Mouse (Mus musculus) forebrain, embryonic 12.5 days (tissue): Measurements from ENCODE around the gene Hip1. TPM values are rescaled to one million over a fixed set of nuclear protein-coding genes. Genes with fewer than 3 reads are reported as not detected.

Experiments used
- ATAC-seq: fragments of 200-750 bp; cut with Nextera tagmentation; 2 replicates; pipeline ENCODE4 v1.8.0; 2017; ENCODE audit warnings: moderate TSS enrichment; ENCODE audit not compliant: low FRiP score
- H3K27ac ChIP-seq: fragments of 300-500 bp; sonication (generic); 2 replicates; pipeline ENCODE4 v1.5.1; 2016; ENCODE audit warnings: mild to moderate bottlenecking
- H3K27me3 ChIP-seq: fragments of 300-500 bp; sonication (generic); 2 replicates; pipeline ENCODE4 v1.6.1; 2016; ENCODE audit warnings: mild to moderate bottlenecking
- H3K36me3 ChIP-seq: fragments of 300-500 bp; sonication (generic); replicated peaks from 2 replicates; pipeline ENCODE4 v1.6.1; 2016; ENCODE audit warnings: mild to moderate bottlenecking
- H3K4me1 ChIP-seq: fragments of 300-500 bp; sonication (generic); 2 replicates; pipeline ENCODE4 v1.6.1; 2016
- H3K4me2 ChIP-seq: fragments of 300-500 bp; sonication (generic); 2 replicates; pipeline ENCODE4 v1.6.1; 2016; ENCODE audit warnings: mild to moderate bottlenecking, moderate library complexity
- H3K4me3 ChIP-seq: fragments of 300-500 bp; sonication (generic); replicated peaks from 2 replicates; pipeline ENCODE4 v1.5.1; 2016; ENCODE audit warnings: mild to moderate bottlenecking
- H3K9ac ChIP-seq: fragments of 300-500 bp; sonication (generic); 2 replicates; pipeline ENCODE4 v1.6.1; 2016; ENCODE audit warnings: mild to moderate bottlenecking
- H3K9me3 ChIP-seq: fragments of 300-500 bp; sonication (generic); 2 replicates; pipeline ENCODE4 v1.6.1; 2016
- WGBS: fragments of 180-500 bp; shearing (Covaris S2); methylation state at CpG from one replicate; pipeline ENCODE4 v1.1.7; 2016; 5-methylcytosine and 5-hydroxymethylcytosine counted together
- polyA plus RNA-seq: library from polyadenylated mRNA; unstranded; fragments of >200 nt; fragmentation: Nextera tagmentation; extraction: Ambion mirVana; gene quantifications from 2 replicates; pipeline ENCODE4 v1.2.1, GENCODE M21; 2016

Gene Hip1
- polyA plus RNA-seq, 1 experiment from 2014 or later = 58.7 TPM

- peak; percentile 58; the same call in 1 of the 2 replicates for ATAC-seq
- Histone ChIP-seq H3K9ac (no peak overlapping the region), H3K4me1 (no peaks in the 10 kb centered on the region), H3K27ac (no peak overlapping the region), H3K27me3 (no peaks in the 10 kb centered on the region), H3K36me3 (no peaks in the 10 kb centered on the region), H3K9me3 (no peaks in the 10 kb centered on the region), H3K4me2 (no peak overlapping the region), H3K4me3 (no peak overlapping the region)
- whole genome bisulfite sequencing = 45% methylated on average over 4 of the region's 4 CpGs
Measured at GRCm38 (mm10) chr5:135557051-135557450, 12.1 kb upstream of the Hip1 start.

- no peak overlapping the region for H3K4me2 ChIP-seq
- no peak overlapping the region for H3K4me3 ChIP-seq
- no peak for ATAC-seq
- no peaks in the 10 kb centered on the region for H3K9me3 ChIP-seq
- H3K27me3 ChIP-seq = no peaks in the 10 kb centered on the region
- 97% methylated on average over 3 of the region's 4 CpGs for WGBS
- 0 out of 2 replicates have a peak overlapping the region, but pooled peaks have one; percentile 33 for H3K27ac ChIP-seq
- no peak overlapping the region for H3K9ac ChIP-seq
- H3K36me3 ChIP-seq = no peaks in the 10 kb centered on the region
- no peaks in the 10 kb centered on the region for H3K4me1 ChIP-seq
Measured at GRCm38 (mm10) chr5:135556259-135556658, 11.3 kb upstream of the Hip1 start.

- Histone ChIP-seq H3K27ac (no peak overlapping the region), H3K4me2 (no peak overlapping the region), H3K9me3 (no peaks in the 10 kb centered on the region), H3K27me3 (no peaks in the 10 kb centered on the region), H3K36me3 (no peaks in the 10 kb centered on the region), H3K4me1 (no peaks in the 10 kb centered on the region), H3K9ac (no peak overlapping the region), H3K4me3 (no peak overlapping the region)
- no peak for ATAC-seq
- WGBS = 82% methylated on average over 3 of the region's 3 CpGs
Measured at GRCm38 (mm10) chr5:135551591-135551990, 6.7 kb upstream of the Hip1 start.

DNA sequence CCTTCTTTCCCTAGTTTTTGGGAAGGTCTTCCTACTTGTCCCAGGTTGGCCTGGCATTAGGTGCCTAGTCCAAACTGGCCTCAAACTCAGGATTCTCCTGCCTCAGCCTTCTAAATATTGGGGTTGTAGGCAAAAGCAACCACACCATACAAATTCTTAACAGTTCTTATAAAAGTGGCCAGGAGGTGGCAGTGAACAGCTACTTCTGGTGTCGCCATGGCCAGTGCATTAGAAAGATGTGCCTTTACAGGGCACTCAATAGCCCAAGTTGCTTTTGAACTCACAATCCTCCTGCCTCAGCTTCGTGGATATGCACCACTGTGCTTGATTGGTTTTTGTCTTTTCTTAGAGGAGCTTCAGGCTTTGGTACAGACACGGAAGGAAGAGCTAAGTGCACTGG is 6.0 kb upstream of the Hip1 start:
- Histone ChIP-seq H3K4me3 (no peak overlapping the region), H3K9me3 (no peaks in the 10 kb centered on the region), H3K27ac (no peak overlapping the region), H3K4me1 (no peaks in the 10 kb centered on the region), H3K27me3 (peaks cover 3% of the 10 kb centered on the region; the same call in 1 of the 2 replicates), H3K9ac (no peak overlapping the region), H3K36me3 (no peaks in the 10 kb centered on the region), H3K4me2 (no peak overlapping the region)
- ATAC-seq = no peak
- WGBS = 36% methylated on average over 3 of the region's 3 CpGs

- Histone ChIP-seq H3K9ac (no peak overlapping the region), H3K4me3 (no peak overlapping the region), H3K4me2 (no peak overlapping the region), H3K27ac (no peak overlapping the region), H3K4me1 (peaks cover 12% of the 10 kb centered on the region), H3K9me3 (no peaks in the 10 kb centered on the region), H3K27me3 (peaks cover 9% of the 10 kb centered on the region), H3K36me3 (no peaks in the 10 kb centered on the region)
- WGBS = 89% methylated on average over 2 of the region's 2 CpGs
- ATAC-seq = no peak
Measured at GRCm38 (mm10) chr5:135547990-135548389, 3.1 kb upstream of the Hip1 start.

- H3K27me3 ChIP-seq = peaks cover 9% of the 10 kb centered on the region
- H3K4me3 ChIP-seq = peak overlapping the region; percentile 63
- ATAC-seq = no peak
- WGBS = 4% methylated on average over 15 of the region's 15 CpGs
- H3K9me3 ChIP-seq = no peaks in the 10 kb centered on the region
- H3K4me1 ChIP-seq = peaks cover 12% of the 10 kb centered on the region
- no peaks in the 10 kb centered on the region for H3K36me3 ChIP-seq
- peak overlapping the region; percentile 62 for H3K9ac ChIP-seq
- no peak overlapping the region for H3K27ac ChIP-seq
- H3K4me2 ChIP-seq = peak overlapping the region; percentile 95
Measured at GRCm38 (mm10) chr5:135544032-135544558, 825 bp downstream of the Hip1 start.

- no peaks in the 10 kb centered on the region for H3K36me3 ChIP-seq
- H3K4me2 ChIP-seq = no peak overlapping the region
- WGBS = 84% methylated on average over 10 of the region's 10 CpGs
- H3K27ac ChIP-seq = no peak overlapping the region
- H3K4me3 ChIP-seq = no peak overlapping the region
- H3K9me3 ChIP-seq = no peaks in the 10 kb centered on the region
- H3K27me3 ChIP-seq = no peaks in the 10 kb centered on the region
- H3K9ac ChIP-seq = no peak overlapping the region
- no peak for ATAC-seq
- H3K4me1 ChIP-seq = no peaks in the 10 kb centered on the region
Measured at GRCm38 (mm10) chr5:135537794-135538214, 7.1 kb downstream of the Hip1 start.

DNA sequence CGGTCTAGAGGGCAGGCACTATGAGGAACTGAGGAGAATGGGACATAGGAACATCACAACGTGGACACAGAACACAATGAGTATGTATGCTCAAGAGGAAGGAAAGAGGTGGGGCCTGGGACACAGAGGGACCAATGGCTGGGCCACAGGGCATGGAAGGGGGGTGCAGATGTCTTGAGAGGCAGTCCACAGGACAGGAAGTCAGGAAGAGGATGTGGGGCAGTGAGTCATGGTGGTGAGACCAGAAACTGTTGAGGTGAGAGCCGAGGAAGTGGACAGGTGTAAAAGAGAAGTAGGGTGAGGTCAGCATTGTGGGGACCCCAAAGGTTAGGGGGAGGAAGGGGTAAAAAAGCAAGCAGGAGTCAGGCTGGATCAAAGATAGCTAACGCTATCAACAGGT is 7.6 kb downstream of the Hip1 start:
- ATAC-seq = no peak
- Histone ChIP-seq H3K4me1 (no peaks in the 10 kb centered on the region), H3K27me3 (no peaks in the 10 kb centered on the region), H3K9ac (no peak overlapping the region), H3K4me2 (no peak overlapping the region), H3K9me3 (no peaks in the 10 kb centered on the region), H3K4me3 (no peak overlapping the region), H3K36me3 (no peaks in the 10 kb centered on the region), H3K27ac (no peak overlapping the region)
- WGBS = 81% methylated on average over 4 of the region's 4 CpGs

DNA sequence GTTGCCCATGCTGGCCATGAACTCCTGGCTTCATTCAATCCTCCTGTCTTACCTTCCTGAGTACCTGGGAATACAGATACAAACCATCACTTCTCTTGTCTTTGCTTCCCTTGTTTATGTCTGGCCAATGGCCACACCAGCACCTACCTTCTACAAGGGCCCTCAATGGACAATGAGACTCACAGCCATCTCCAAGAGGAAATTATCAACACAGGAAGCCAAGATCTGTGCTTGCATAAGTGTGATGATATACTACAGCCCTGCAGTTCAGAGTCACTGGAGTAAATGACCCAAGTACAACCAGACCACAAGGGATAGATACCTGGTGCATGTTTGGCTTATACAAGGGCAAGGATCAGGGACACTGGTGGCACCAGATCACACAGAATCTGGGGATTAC is 9.1 kb downstream of the Hip1 start:
- Histone ChIP-seq H3K36me3 (no peaks in the 10 kb centered on the region), H3K9ac (no peak overlapping the region), H3K9me3 (no peaks in the 10 kb centered on the region), H3K27ac (no peak overlapping the region), H3K27me3 (no peaks in the 10 kb centered on the region), H3K4me3 (no peak overlapping the region), H3K4me2 (no peak overlapping the region), H3K4me1 (no peaks in the 10 kb centered on the region)
- no peak for ATAC-seq

DNA sequence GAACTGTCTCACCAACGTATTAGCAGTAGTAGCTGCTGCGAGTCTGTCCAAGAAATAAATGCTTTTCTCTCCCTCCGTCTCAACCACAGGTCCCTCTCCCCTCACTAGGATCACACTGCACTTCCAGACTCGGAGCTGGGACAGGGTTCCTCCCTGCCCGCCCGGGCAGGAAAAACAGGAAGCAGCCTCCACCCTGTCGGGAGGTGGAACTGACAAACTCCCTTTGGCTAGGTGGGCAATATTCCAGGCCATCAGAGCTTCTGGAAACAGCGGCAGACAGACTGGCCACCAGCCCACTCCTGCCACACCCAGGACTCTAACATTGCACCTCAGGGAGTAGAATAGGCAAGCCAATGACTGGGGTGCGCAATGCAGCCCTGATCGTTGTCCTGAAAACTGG is 11.5 kb downstream of the Hip1 start:
- no peaks in the 10 kb centered on the region for H3K36me3 ChIP-seq
- no peaks in the 10 kb centered on the region for H3K27me3 ChIP-seq
- no peak overlapping the region for H3K4me2 ChIP-seq
- H3K9me3 ChIP-seq = no peaks in the 10 kb centered on the region
- 84% methylated on average over 10 of the region's 10 CpGs for WGBS
- H3K4me1 ChIP-seq = no peaks in the 10 kb centered on the region
- H3K27ac ChIP-seq = no peak overlapping the region
- no peak for ATAC-seq
- no peak overlapping the region for H3K4me3 ChIP-seq
- no peak overlapping the region for H3K9ac ChIP-seq

DNA sequence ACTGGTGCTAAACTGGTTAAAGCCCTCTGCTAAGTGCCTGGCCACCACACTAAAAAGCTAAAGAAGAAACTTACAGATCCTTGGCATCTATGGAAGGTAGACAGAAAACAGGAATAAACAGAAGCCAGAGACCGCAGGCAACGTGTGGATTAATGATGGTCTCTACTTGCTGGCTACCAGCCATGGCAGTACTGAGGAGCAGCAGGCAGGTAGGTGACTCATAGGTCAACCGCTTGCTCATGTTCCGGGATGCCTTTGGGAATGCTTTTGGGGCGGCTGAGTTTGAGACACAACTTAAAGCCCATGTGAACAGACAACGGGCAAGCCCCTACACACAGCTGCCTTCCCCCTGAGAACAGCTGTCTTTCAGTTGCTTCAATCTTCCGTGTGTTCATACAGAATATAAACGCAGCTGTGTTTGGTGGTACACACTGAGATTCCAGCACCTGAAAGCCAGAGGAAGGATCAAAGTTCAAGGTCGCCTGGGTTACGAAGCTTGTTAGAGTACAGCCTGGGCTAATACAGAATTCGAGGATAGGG is 13.5 kb downstream of the Hip1 start:
- H3K36me3 ChIP-seq = no peaks in the 10 kb centered on the region
- H3K4me3 ChIP-seq = no peak overlapping the region
- 91% methylated on average over 11 of the region's 11 CpGs for WGBS
- no peak overlapping the region for H3K9ac ChIP-seq
- H3K27me3 ChIP-seq = no peaks in the 10 kb centered on the region
- H3K27ac ChIP-seq = no peak overlapping the region
- peaks cover 4% of the 10 kb centered on the region; the same call in 1 of the 2 replicates for H3K4me1 ChIP-seq
- H3K9me3 ChIP-seq = no peaks in the 10 kb centered on the region
- no peak for ATAC-seq
- H3K4me2 ChIP-seq = no peak overlapping the region

GRCm38 (mm10) chr5:135529964-135530363 is 15.0 kb downstream of the Hip1 start:
- H3K4me2 ChIP-seq = no peak overlapping the region
- WGBS = 81% methylated on average over 2 of the region's 2 CpGs
- H3K4me3 ChIP-seq = no peak overlapping the region
- no peak overlapping the region for H3K9ac ChIP-seq
- peaks cover 4% of the 10 kb centered on the region; the same call in 1 of the 2 replicates for H3K4me1 ChIP-seq
- ATAC-seq = no peak
- H3K36me3 ChIP-seq = no peaks in the 10 kb centered on the region
- no peaks in the 10 kb centered on the region for H3K9me3 ChIP-seq
- no peaks in the 10 kb centered on the region for H3K27me3 ChIP-seq
- no peak overlapping the region for H3K27ac ChIP-seq

- H3K4me1 ChIP-seq = peaks cover 4% of the 10 kb centered on the region; the same call in 1 of the 2 replicates
- H3K4me3 ChIP-seq = no peak overlapping the region
- WGBS = 75% methylated on average over 3 of the region's 3 CpGs
- H3K4me2 ChIP-seq = no peak overlapping the region
- no peaks in the 10 kb centered on the region for H3K36me3 ChIP-seq
- H3K9ac ChIP-seq = no peak overlapping the region
- H3K27ac ChIP-seq = no peak overlapping the region
- no peaks in the 10 kb centered on the region for H3K9me3 ChIP-seq
- no peak for ATAC-seq
- no peaks in the 10 kb centered on the region for H3K27me3 ChIP-seq
Measured at GRCm38 (mm10) chr5:135529310-135529709, 15.6 kb downstream of the Hip1 start.
